Mouse (Mus musculus): ENCODE data around the gene Gm16451.
"Not testable (repeated sequence)": the region's sequence is repeated elsewhere in the genome, so short reads cannot be mapped to it uniquely, and the experiment has no call there.

The Gm16451 gene

GRCm38 (mm10) chr7:22118145-22118544 is at the start of gene Gm16451:
Gene Gm16451, minus strand, starts transcription at chr7:22118245.
- not testable (repeated sequence) for DNase-seq (ENCODE audit: low read depth, low spot score)

DNA sequence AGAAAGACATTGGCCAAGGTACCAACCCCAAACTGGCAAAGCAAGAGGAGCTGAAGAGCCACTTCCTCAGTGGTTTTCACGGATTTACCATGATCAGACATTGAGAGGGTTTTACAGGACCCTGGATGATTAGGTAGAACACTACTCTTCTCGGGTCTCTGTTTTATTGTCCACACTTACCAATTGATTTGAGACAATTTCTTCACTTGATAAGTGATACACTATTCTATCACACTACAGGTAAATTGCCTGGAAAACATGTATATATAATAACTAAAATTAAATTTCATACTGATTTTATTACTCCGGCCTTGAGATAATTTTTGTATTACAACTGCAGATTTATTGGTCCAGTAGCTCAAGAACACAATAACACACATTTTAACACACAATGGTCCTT is 45.9 kb upstream of the Gm16451 start, which contains the start of gene Vmn1r142:
TSS of gene Vmn1r142 (minus strand) at position 101 of the 400 bp plus-strand sequence.
- DNase-seq (ENCODE audit: low read depth, low spot score) = not testable (repeated sequence)

- not testable (repeated sequence) for DNase-seq (ENCODE audit: low read depth, low spot score)
These were observed 16.6 kb upstream of the Gm16451 start, which contains the start of gene Gm10666 for GRCm38 (mm10) chr7:22134641-22135040. Gene Gm10666, minus strand, starts transcription at chr7:22134741.

DNA sequence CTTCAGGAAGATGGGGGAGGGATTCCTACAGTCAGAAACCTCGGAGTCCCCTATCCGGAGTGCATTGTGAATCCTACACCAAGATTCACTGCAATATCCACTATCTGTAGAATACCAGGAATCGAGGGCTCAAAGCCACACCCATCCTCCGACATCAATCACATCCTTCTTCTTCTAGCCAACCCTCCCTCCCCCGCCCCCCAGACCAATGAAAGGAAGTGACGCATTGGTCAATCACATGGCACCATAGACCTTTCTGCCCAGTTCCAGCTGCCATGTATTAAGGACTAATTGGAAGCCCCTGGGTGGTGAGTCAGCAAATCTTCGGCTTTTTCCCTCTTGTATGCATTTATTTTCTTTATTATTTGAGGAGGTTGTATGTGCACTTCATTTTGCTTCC is 49.3 kb downstream of the Gm16451 start, which contains the start of gene Vmn1r139:
TSS of gene Vmn1r139 (plus strand) at position 301 of the 400 bp plus-strand sequence.
- not testable (repeated sequence) for DNase-seq (ENCODE audit: low read depth, low spot score)
